Mouse (Mus musculus): ENCODE data around the gene Ryr3. TPM values are rescaled to one million over a fixed set of nuclear protein-coding genes. Genes with fewer than 3 reads are reported as not detected.

Ryr3 gene
- polyA plus RNA-seq, 1 experiment from 2014 or later, result 2.1 TPM

GRCm38 (mm10) chr2:112676721-112677120 lies 540.2 kb downstream of the Ryr3 start:
- Histone ChIP-seq H3K4me3 (replicated peaks) (no peak overlapping the region), H3K4me1 (replicated peaks) (no peaks in the 10 kb centered on the region), H3K27ac (no peak overlapping the region), H3K9me3 (no peaks in the 10 kb centered on the region), H3K9ac (replicated peaks) (no peak overlapping the region), H3K4me2 (replicated peaks) (no peak overlapping the region), H3K27me3 (no peaks in the 10 kb centered on the region), H3K36me3 (no peaks in the 10 kb centered on the region)
- no peak for ATAC-seq
- 39% methylated on average over 1 of the region's 1 CpGs for WGBS

DNA sequence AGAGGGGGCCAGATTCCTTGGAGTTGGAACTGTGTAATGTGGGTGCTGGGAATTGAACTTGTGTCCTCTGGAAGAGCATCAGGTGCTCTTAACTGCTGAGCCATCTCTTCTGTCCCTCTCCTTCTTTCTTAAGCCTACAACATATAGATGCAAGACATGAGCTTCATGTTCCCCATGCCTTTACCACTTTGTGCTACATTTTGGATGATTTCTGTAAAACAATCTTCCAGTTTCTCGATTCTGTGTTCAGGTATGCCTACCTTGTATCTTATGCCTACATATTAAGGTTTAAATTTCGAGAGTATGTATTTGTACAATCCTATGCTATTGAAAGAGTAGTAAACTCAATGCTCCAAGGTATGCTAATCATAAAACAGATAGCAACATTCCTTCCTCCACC lies 540.7 kb downstream of the Ryr3 start:
- Histone ChIP-seq H3K27me3 (no peaks in the 10 kb centered on the region), H3K4me3 (replicated peaks) (no peak overlapping the region), H3K4me1 (replicated peaks) (no peaks in the 10 kb centered on the region), H3K9me3 (no peaks in the 10 kb centered on the region), H3K27ac (no peak overlapping the region), H3K9ac (replicated peaks) (no peak overlapping the region), H3K4me2 (replicated peaks) (no peak overlapping the region), H3K36me3 (no peaks in the 10 kb centered on the region)
- 85% methylated on average over 2 of the region's 2 CpGs for WGBS
- ATAC-seq, result no peak

DNA sequence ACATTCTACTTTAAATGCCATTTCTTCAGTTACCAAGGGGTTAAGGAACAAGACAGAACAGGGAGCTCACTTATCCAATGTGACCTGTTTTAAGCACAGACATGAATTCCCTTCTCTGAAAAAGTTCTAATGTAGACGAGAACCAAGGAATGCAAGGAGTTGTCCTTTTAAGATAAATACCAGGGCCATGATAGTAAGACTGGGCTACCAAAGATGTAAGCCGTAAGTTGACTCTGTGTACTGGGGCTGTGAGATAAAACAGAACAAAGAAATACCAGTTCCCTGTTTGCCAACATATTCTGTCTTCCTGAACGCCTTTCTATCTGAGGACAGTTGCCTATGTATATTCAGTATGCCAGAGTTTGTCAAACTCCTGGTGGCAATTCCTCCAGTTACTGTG lies 547.4 kb downstream of the Ryr3 start:
- no peak for ATAC-seq
- Histone ChIP-seq H3K4me1 (replicated peaks) (no peaks in the 10 kb centered on the region), H3K4me3 (replicated peaks) (no peak overlapping the region), H3K9me3 (no peaks in the 10 kb centered on the region), H3K4me2 (replicated peaks) (no peak overlapping the region), H3K27me3 (no peaks in the 10 kb centered on the region), H3K9ac (replicated peaks) (no peak overlapping the region), H3K27ac (no peak overlapping the region), H3K36me3 (no peaks in the 10 kb centered on the region)
- WGBS, result 91% methylated on average over 3 of the region's 3 CpGs

DNA sequence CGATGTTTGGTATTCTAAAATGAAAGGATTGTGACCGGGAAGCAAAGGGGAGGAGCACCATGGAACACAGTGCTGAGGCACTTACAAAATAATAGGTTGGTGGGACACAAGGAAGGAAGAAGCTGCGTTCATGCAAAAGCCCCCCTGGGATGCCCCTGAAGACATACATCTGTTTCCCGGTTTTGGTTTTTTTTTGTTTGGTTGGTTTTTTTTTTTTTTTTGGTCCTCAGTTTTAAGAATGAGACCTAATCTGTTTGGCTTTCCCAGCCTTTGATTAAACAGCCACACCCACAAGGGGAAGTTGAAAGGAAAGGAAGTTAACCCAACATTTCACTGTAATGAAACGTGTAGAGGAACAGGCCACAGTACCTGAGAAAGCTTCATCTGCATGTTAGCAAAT lies 560.8 kb downstream of the Ryr3 start:
- no peaks in the 10 kb centered on the region for H3K36me3 ChIP-seq
- H3K27ac ChIP-seq, result no peak overlapping the region
- 63% methylated on average over 5 of the region's 5 CpGs for WGBS
- H3K4me2 ChIP-seq (replicated peaks), result no peak overlapping the region
- no peak for ATAC-seq
- no peak overlapping the region for H3K4me3 ChIP-seq (replicated peaks)
- no peak overlapping the region for H3K9ac ChIP-seq (replicated peaks)
- H3K4me1 ChIP-seq (replicated peaks), result no peaks in the 10 kb centered on the region
- no peaks in the 10 kb centered on the region for H3K27me3 ChIP-seq
- no peaks in the 10 kb centered on the region for H3K9me3 ChIP-seq

DNA sequence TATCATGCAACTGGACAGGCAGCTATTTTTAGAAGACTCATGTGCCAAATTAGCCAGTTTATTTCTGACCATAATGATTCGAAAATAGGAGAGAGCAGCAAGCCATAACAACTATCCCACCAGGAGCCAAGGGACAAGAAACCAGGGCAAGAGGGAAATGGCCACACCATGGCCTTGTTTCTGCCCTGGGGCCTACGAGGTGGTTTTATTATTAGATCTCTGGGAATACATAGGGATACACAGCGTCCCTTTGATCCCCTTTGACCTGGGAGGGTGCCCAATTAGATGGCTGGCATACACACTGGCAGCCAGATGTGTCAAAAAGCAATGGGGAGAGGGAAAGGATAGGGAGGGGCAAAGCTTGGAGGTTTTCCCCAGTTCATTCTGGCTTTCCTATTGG lies 563.1 kb downstream of the Ryr3 start:
- H3K9me3 ChIP-seq, result no peaks in the 10 kb centered on the region
- H3K4me1 ChIP-seq (replicated peaks), result no peaks in the 10 kb centered on the region
- no peak overlapping the region for H3K4me3 ChIP-seq (replicated peaks)
- ATAC-seq, result no peak
- 82% methylated on average over 3 of the region's 3 CpGs for WGBS
- no peaks in the 10 kb centered on the region for H3K27me3 ChIP-seq
- no peak overlapping the region for H3K27ac ChIP-seq
- H3K4me2 ChIP-seq (replicated peaks), result no peak overlapping the region
- no peak overlapping the region for H3K9ac ChIP-seq (replicated peaks)
- no peaks in the 10 kb centered on the region for H3K36me3 ChIP-seq

GRCm38 (mm10) chr2:112637206-112637605 lies 579.7 kb downstream of the Ryr3 start:
- Histone ChIP-seq H3K27me3 (no peaks in the 10 kb centered on the region), H3K4me1 (replicated peaks) (no peaks in the 10 kb centered on the region), H3K4me2 (replicated peaks) (no peak overlapping the region), H3K27ac (no peak overlapping the region), H3K36me3 (0 out of 2 replicates have a peak, but pooled peaks cover 4% of the 10 kb centered on the region), H3K9ac (replicated peaks) (no peak overlapping the region), H3K4me3 (replicated peaks) (no peak overlapping the region), H3K9me3 (no peaks in the 10 kb centered on the region)
- WGBS, result 90% methylated on average over 5 of the region's 5 CpGs
- no peak for ATAC-seq

GRCm38 (mm10) chr2:112632536-112632935 lies 584.4 kb downstream of the Ryr3 start:
- no peak overlapping the region for H3K27ac ChIP-seq
- no peak overlapping the region for H3K9ac ChIP-seq (replicated peaks)
- no peaks in the 10 kb centered on the region for H3K4me1 ChIP-seq (replicated peaks)
- WGBS, result 91% methylated on average over 9 of the region's 9 CpGs
- H3K27me3 ChIP-seq, result no peaks in the 10 kb centered on the region
- H3K36me3 ChIP-seq, result peaks cover 13% of the 10 kb centered on the region; the same call in 1 of the 2 replicates
- no peak overlapping the region for H3K4me3 ChIP-seq (replicated peaks)
- H3K9me3 ChIP-seq, result no peaks in the 10 kb centered on the region
- no peak for ATAC-seq
- no peak overlapping the region for H3K4me2 ChIP-seq (replicated peaks)

GRCm38 (mm10) chr2:112630669-112631068 lies 586.2 kb downstream of the Ryr3 start:
- H3K27ac ChIP-seq, result no peak overlapping the region
- H3K4me2 ChIP-seq (replicated peaks), result no peak overlapping the region
- H3K4me1 ChIP-seq (replicated peaks), result no peaks in the 10 kb centered on the region
- H3K9me3 ChIP-seq, result no peaks in the 10 kb centered on the region
- no peak overlapping the region for H3K9ac ChIP-seq (replicated peaks)
- peaks cover 13% of the 10 kb centered on the region; the same call in 1 of the 2 replicates for H3K36me3 ChIP-seq
- H3K27me3 ChIP-seq, result no peaks in the 10 kb centered on the region
- 77% methylated on average over 11 of the region's 11 CpGs for WGBS
- ATAC-seq, result no peak
- no peak overlapping the region for H3K4me3 ChIP-seq (replicated peaks)

- 91% methylated on average over 3 of the region's 3 CpGs for WGBS
- ATAC-seq, result no peak
- Histone ChIP-seq H3K27ac (no peak overlapping the region), H3K4me2 (replicated peaks) (no peak overlapping the region), H3K9me3 (no peaks in the 10 kb centered on the region), H3K4me1 (replicated peaks) (no peaks in the 10 kb centered on the region), H3K36me3 (no peaks in the 10 kb centered on the region), H3K27me3 (no peaks in the 10 kb centered on the region), H3K9ac (replicated peaks) (no peak overlapping the region), H3K4me3 (replicated peaks) (no peak overlapping the region)
Measured at GRCm38 (mm10) chr2:112625156-112625555, 591.7 kb downstream of the Ryr3 start.

DNA sequence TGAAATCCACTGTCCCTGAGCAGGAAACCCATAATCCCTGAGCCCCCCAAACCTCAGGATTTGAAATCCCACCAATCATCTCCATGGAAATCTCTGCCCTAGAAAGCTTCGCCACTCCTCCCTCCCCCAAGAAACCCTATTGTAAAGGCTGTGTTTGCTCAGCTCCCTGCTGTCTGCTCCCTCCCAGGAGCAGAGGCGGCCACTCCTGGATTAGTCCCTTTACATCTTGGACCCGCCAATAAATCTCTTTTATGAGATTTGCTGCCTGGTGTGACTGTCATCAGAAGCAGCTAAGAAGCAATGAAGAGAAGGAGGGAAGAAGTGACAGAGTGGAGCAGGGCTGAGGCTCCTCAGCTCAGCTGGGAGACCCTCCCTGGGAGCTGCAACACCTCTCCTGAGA lies 599.7 kb downstream of the Ryr3 start:
- Histone ChIP-seq H3K9ac (replicated peaks) (no peak overlapping the region), H3K27me3 (no peaks in the 10 kb centered on the region), H3K4me2 (replicated peaks) (no peak overlapping the region), H3K27ac (no peak overlapping the region), H3K4me1 (replicated peaks) (no peaks in the 10 kb centered on the region), H3K9me3 (no peaks in the 10 kb centered on the region), H3K4me3 (replicated peaks) (no peak overlapping the region), H3K36me3 (no peaks in the 10 kb centered on the region)
- WGBS, result 10% methylated on average over 3 of the region's 3 CpGs
- ATAC-seq, result no peak

DNA sequence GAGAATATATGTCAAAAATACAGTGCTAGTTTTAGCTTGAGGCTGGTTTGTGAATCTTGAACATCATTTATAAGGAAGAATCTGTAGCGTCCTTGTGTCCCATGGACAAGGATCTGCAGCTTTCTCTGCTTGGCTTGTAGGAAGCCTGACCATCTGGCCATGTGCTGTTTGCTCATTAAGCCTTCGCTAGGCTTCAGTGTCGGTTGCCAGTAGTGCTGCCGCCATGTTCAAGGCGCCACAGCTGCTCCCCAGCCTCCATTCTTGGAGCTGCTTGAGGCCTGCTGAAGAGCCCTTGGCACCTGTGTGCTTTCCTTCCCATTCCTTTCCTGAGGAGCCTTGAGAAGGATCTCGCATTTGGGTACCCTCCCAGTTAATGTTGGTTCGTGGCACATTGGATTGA lies 602.5 kb downstream of the Ryr3 start:
- Histone ChIP-seq H3K4me1 (replicated peaks) (no peaks in the 10 kb centered on the region), H3K4me2 (replicated peaks) (no peak overlapping the region), H3K9me3 (no peaks in the 10 kb centered on the region), H3K27ac (no peak overlapping the region), H3K36me3 (no peaks in the 10 kb centered on the region), H3K27me3 (no peaks in the 10 kb centered on the region), H3K4me3 (replicated peaks) (no peak overlapping the region), H3K9ac (replicated peaks) (no peak overlapping the region)
- WGBS, result 93% methylated on average over 7 of the region's 7 CpGs
- ATAC-seq, result no peak

GRCm38 (mm10) chr2:112612628-112613027 lies 604.3 kb downstream of the Ryr3 start:
- Histone ChIP-seq H3K4me1 (replicated peaks) (no peaks in the 10 kb centered on the region), H3K9ac (replicated peaks) (no peak overlapping the region), H3K4me3 (replicated peaks) (no peak overlapping the region), H3K27me3 (no peaks in the 10 kb centered on the region), H3K9me3 (no peaks in the 10 kb centered on the region), H3K36me3 (no peaks in the 10 kb centered on the region), H3K27ac (no peak overlapping the region), H3K4me2 (replicated peaks) (no peak overlapping the region)
- no peak for ATAC-seq
- 83% methylated on average over 3 of the region's 3 CpGs for WGBS

DNA sequence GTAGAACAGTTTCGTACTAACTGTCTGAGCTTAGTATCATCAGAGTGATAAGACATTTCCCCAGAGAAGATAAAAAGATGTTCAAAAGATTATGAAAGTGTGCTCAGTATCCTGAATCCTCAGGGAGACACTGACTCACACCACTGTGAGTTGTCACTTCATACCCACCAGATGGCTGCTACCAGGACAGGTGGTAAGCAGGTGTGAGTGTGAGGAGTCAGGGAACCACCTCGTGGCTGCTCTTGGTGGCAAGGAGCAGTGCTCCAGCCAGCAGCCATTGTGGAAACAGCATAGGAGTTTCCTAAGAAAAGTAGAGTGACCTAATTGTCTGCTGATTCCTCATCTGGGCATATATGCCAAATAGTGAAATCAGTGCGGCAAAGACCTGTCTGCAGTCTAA lies 610.4 kb downstream of the Ryr3 start:
- no peaks in the 10 kb centered on the region for H3K9me3 ChIP-seq
- ATAC-seq, result no peak
- H3K27ac ChIP-seq, result no peak overlapping the region
- H3K4me1 ChIP-seq (replicated peaks), result no peaks in the 10 kb centered on the region
- H3K36me3 ChIP-seq, result no peaks in the 10 kb centered on the region
- 87% methylated on average over 3 of the region's 3 CpGs for WGBS
- no peaks in the 10 kb centered on the region for H3K27me3 ChIP-seq
- H3K4me3 ChIP-seq (replicated peaks), result no peak overlapping the region
- H3K9ac ChIP-seq (replicated peaks), result no peak overlapping the region
- H3K4me2 ChIP-seq (replicated peaks), result no peak overlapping the region
